ENCODE assay signal across 21 mouse cellular contexts in genomic region chr6:100884594-100885225, GRCm38 (mm10). TPM values are rescaled to one million over a fixed set of nuclear protein-coding genes. Genes with fewer than 3 reads are reported as not detected.
DNase-seq lines count a peak whose midpoint lies in the region; ATAC-seq and TF ChIP-seq lines count a peak whose summit lies in the region.
"Had no signal": no experiment of that assay in that cellular context is flagged by ENCODE, and none has a peak within 500 bp of the region (broad histone marks: within the 10 kb centered on the region; RNA-seq: fewer than 3 reads in every experiment).

No protein-coding gene starts in this region.

- DNase-seq in heart, embryonic 10.5 days (ENCODE audit: low spot score): peak; percentile 57
- DNase-seq in heart, adult 8-10 months (ENCODE audit: low spot score): no peak
- peak; percentile 52 for DNase-seq in forebrain, postnatal 0 days
- no peak for DNase-seq in lung, postnatal 0 days (ENCODE audit: low spot score)
- DNase-seq: adrenal gland, adult 2 months; cerebellum, adult 11-12 months; heart, postnatal 14 days; kidney, adult 18-20 months; layer of hippocampus, adult 9-11 months; lung, postnatal 36 days; retina, postnatal 1 day; right cerebral cortex, postnatal 25 days had no signal

- no peak overlapping the region for H3K4me2 ChIP-seq in midbrain, embryonic 15.5 days
- no peak overlapping the region for H3K4me2 ChIP-seq in midbrain, embryonic 13.5 days (replicated peaks)
- no peak overlapping the region for H3K4me2 ChIP-seq in forebrain, postnatal 0 days (ENCODE audit: low read depth)
- no peak overlapping the region for H3K4me2 ChIP-seq in lung, postnatal 0 days (replicated peaks; ENCODE audit: low read depth, low read length)
- H3K4me2 ChIP-seq: heart, embryonic 13.5 days; limb, embryonic 15.5 days; lung, embryonic 14.5 days; neural tube, embryonic 12.5 days had no signal

- 0 out of 2 replicates have a peak, but pooled peaks cover 5% of the 10 kb centered on the region for H3K4me1 ChIP-seq in heart, embryonic 10.5 days
- H3K4me1 ChIP-seq in midbrain, embryonic 15.5 days: peaks cover 5% of the 10 kb centered on the region
- H3K4me1 ChIP-seq in midbrain, embryonic 13.5 days (replicated peaks): 0 out of 2 replicates have a peak, but pooled peaks cover 7% of the 10 kb centered on the region
- no peaks in the 10 kb centered on the region for H3K4me1 ChIP-seq in forebrain, postnatal 0 days (ENCODE audit: insufficient read depth)
- no peaks in the 10 kb centered on the region for H3K4me1 ChIP-seq in lung, postnatal 0 days (ENCODE audit: insufficient read depth, low read depth, low read length)
- H3K4me1 ChIP-seq: heart, embryonic 13.5 days; neural tube, embryonic 12.5 days had no signal

- H3K9ac ChIP-seq in midbrain, embryonic 15.5 days: no peak overlapping the region
- H3K9ac ChIP-seq in midbrain, embryonic 13.5 days (replicated peaks): no peak overlapping the region
- no peak overlapping the region for H3K9ac ChIP-seq in forebrain, postnatal 0 days
- no peak overlapping the region for H3K9ac ChIP-seq in lung, postnatal 0 days (replicated peaks; ENCODE audit: low read depth)
- H3K9ac ChIP-seq: heart, embryonic 13.5 days; limb, embryonic 15.5 days; liver, embryonic 14.5 days; lung, embryonic 14.5 days; neural tube, embryonic 12.5 days had no signal

- H3K4me3 ChIP-seq in heart, embryonic 10.5 days: no peak overlapping the region
- no peak overlapping the region for H3K4me3 ChIP-seq in midbrain, embryonic 15.5 days
- no peak overlapping the region for H3K4me3 ChIP-seq in midbrain, embryonic 13.5 days (replicated peaks)
- no peak overlapping the region for H3K4me3 ChIP-seq in forebrain, postnatal 0 days (ENCODE audit: low read depth, low read length)
- H3K4me3 ChIP-seq in lung, postnatal 0 days (ENCODE audit: low read depth, low read length): no peak overlapping the region
- H3K4me3 ChIP-seq: heart, embryonic 13.5 days; limb, embryonic 15.5 days; neural tube, embryonic 12.5 days had no signal

- no peaks in the 10 kb centered on the region for H3K36me3 ChIP-seq in heart, embryonic 10.5 days
- H3K36me3 ChIP-seq in midbrain, embryonic 15.5 days (replicated peaks): no peaks in the 10 kb centered on the region
- H3K36me3 ChIP-seq in midbrain, embryonic 13.5 days: no peaks in the 10 kb centered on the region
- no peaks in the 10 kb centered on the region for H3K36me3 ChIP-seq in forebrain, postnatal 0 days (ENCODE audit: insufficient read depth)
- H3K36me3 ChIP-seq in lung, postnatal 0 days (ENCODE audit: insufficient read depth, low read length): no peaks in the 10 kb centered on the region
- H3K36me3 ChIP-seq: heart, embryonic 13.5 days; limb, embryonic 15.5 days; neural tube, embryonic 12.5 days had no signal

- H3K27ac ChIP-seq in heart, embryonic 10.5 days: no peak overlapping the region
- no peak overlapping the region for H3K27ac ChIP-seq in midbrain, embryonic 15.5 days
- no peak overlapping the region for H3K27ac ChIP-seq in midbrain, embryonic 13.5 days
- no peak overlapping the region for H3K27ac ChIP-seq in forebrain, postnatal 0 days (ENCODE audit: low read depth, low read length)
- H3K27ac ChIP-seq in lung, postnatal 0 days (ENCODE audit: low read length): no peak overlapping the region
- H3K27ac ChIP-seq: heart, embryonic 13.5 days; kidney, postnatal 0 days; limb, embryonic 15.5 days; liver, embryonic 14.5 days; neural tube, embryonic 12.5 days had no signal

- no peak for TF ChIP-seq CTCF in forebrain, postnatal 0 days (IDR thresholded peaks at IDR 0.05; ENCODE audit: low read depth)
- TF ChIP-seq CTCF in lung, postnatal 0 days (IDR thresholded peaks at IDR 0.05): no peak

- H3K27me3 ChIP-seq in heart, embryonic 10.5 days (ENCODE audit: insufficient read depth, poor library complexity, severe bottlenecking): peaks cover 37% of the 10 kb centered on the region
- no peaks in the 10 kb centered on the region for H3K27me3 ChIP-seq in midbrain, embryonic 15.5 days (replicated peaks)
- peaks cover 12% of the 10 kb centered on the region; the same call in 1 of the 2 replicates for H3K27me3 ChIP-seq in midbrain, embryonic 13.5 days
- no peaks in the 10 kb centered on the region for H3K27me3 ChIP-seq in forebrain, postnatal 0 days (ENCODE audit: insufficient read depth, low read length)
- H3K27me3 ChIP-seq in lung, postnatal 0 days (replicated peaks; ENCODE audit: insufficient read depth, low read length): no peaks in the 10 kb centered on the region

- no peaks in the 10 kb centered on the region for H3K9me3 ChIP-seq in heart, embryonic 10.5 days
- no peaks in the 10 kb centered on the region for H3K9me3 ChIP-seq in midbrain, embryonic 15.5 days
- no peaks in the 10 kb centered on the region; the same call in 1 of the 2 replicates for H3K9me3 ChIP-seq in midbrain, embryonic 13.5 days
- no peaks in the 10 kb centered on the region for H3K9me3 ChIP-seq in forebrain, postnatal 0 days (ENCODE audit: low read length)
- H3K9me3 ChIP-seq in lung, postnatal 0 days (ENCODE audit: low read length): no peaks in the 10 kb centered on the region
- H3K9me3 ChIP-seq: heart, embryonic 13.5 days; limb, embryonic 15.5 days; neural tube, embryonic 12.5 days had no signal

- no peak for TF ChIP-seq EP300 in lung, postnatal 0 days (IDR thresholded peaks at IDR 0.05)

- WGBS in heart, embryonic 10.5 days: 88% methylated on average over 12 of the region's 12 CpGs
- 74% methylated on average over 12 of the region's 12 CpGs for WGBS in midbrain, embryonic 15.5 days
- 85% methylated on average over 12 of the region's 12 CpGs for WGBS in midbrain, embryonic 13.5 days
- 69% methylated on average over 12 of the region's 12 CpGs for WGBS in forebrain, postnatal 0 days
- 88% methylated on average over 12 of the region's 12 CpGs for WGBS in lung, postnatal 0 days

- 0 out of 2 replicates have a peak, but pooled peaks have one; percentile 19 for ATAC-seq in midbrain, embryonic 15.5 days (replicated peaks)
- ATAC-seq in midbrain, embryonic 13.5 days: no peak
- ATAC-seq in forebrain, postnatal 0 days: peak; percentile 51; the same call in 1 of the 2 replicates
- no peak for ATAC-seq in lung, postnatal 0 days
- no peak for ATAC-seq in inflammation-experienced regulatory T-cells, adult 6 months

RNA-seq across cellular contexts. Expression of gene Ppp4r2, which starts 51.3 kb away (rescaled TPM):
- 15.2 and 20.3 TPM in 2 replicates for polyA plus RNA-seq in heart, embryonic 10.5 days (2016; fragmentation: Nextera tagmentation; extraction: Ambion mirVana)
- 10 to 100 TPM; 43.9 to 49.1 (median 46.6) TPM for total RNA-seq in heart, adult 8-10 months (2022)
- 17.5 and 18.8 TPM in 2 replicates for polyA plus RNA-seq in midbrain, embryonic 15.5 days (2015; fragmentation: Nextera tagmentation; extraction: Ambion mirVana)
- polyA plus RNA-seq in midbrain, embryonic 13.5 days (2015; fragmentation: Nextera tagmentation; extraction: Ambion mirVana): 26.4 and 26.6 TPM in 2 replicates
- 47.5 and 57.8 TPM in 2 replicates for total RNA-seq in forebrain, postnatal 0 days (2014; rRNA removed)
- 7.2 and 11.9 TPM in 2 replicates for polyA plus RNA-seq in forebrain, postnatal 0 days (2015; fragmentation: Nextera tagmentation; extraction: Ambion mirVana)
- polyA plus RNA-seq in lung, postnatal 0 days (2015; fragmentation: Nextera tagmentation; extraction: Ambion mirVana): 12.1 and 14.3 TPM in 2 replicates
- polyA plus RNA-seq in inflammation-experienced regulatory T-cells, adult 6 months (2017; shearing (Covaris generic)): 10 to 100 TPM; 22.8 to 35.4 (median 30.6) TPM

Comparison
In these comparisons a context has a peak if more than half of its experiments do, and no peak if none do; other contexts are left out.
1. DNase-seq: peak in heart, embryonic 10.5 days (single experiment) and forebrain, postnatal 0 days (single experiment); none in heart, adult 8-10 months (single experiment) and lung, postnatal 0 days (single experiment).
2. ATAC-seq: peak in midbrain, embryonic 15.5 days (single experiment) and forebrain, postnatal 0 days (single experiment); none in midbrain, embryonic 13.5 days (single experiment), lung, postnatal 0 days (single experiment) and inflammation-experienced regulatory T-cells, adult 6 months (single experiment).